Mouse (Mus musculus) megakaryocyte, embryonic 14.5 days (primary cell): ENCODE measurements around the gene Pcdh17.

Source experiments
- FLI1 ChIP-seq: IDR thresholded peaks from 2 replicates; pipeline ENCODE4 v1.6.1; 2012; ENCODE audit warnings: low read length, inconsistent platforms, mixed read lengths
- GATA1 ChIP-seq: IDR thresholded peaks from 3 replicates; pipeline ENCODE4 v1.6.1; 2012; ENCODE audit warnings: mixed read lengths, low read length, inconsistent platforms, borderline replicate concordance

DNA sequence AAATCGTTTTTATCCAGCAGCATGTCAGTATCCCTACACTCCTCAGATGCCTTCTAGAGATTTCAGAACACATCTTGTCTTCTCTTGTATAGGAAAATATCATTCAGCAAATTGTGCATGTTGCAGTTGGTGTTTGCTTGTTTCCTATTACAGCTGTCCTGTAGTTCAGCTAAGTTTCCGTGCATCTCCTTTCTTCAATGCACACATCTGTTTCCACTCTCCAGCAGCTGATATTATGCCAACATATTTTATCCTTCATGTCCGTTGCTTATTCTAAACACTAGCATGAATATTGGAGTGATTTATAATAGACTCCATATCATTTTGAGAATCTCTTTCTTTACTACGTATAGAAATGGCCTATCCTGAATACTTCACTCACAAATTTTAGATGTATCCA is 41.0 kb downstream of the Pcdh17 start:
- TF ChIP-seq GATA1 (no peak), FLI1 (no peak)
